Mouse (Mus musculus): ENCODE data around the gene Traf5. TPM values are rescaled to one million over a fixed set of nuclear protein-coding genes. Genes with fewer than 3 reads are reported as not detected.

Gene Traf5
- total and polyA plus RNA-seq, 2 experiments from 2014 or later = 1.5 to 2.0 TPM

DNA sequence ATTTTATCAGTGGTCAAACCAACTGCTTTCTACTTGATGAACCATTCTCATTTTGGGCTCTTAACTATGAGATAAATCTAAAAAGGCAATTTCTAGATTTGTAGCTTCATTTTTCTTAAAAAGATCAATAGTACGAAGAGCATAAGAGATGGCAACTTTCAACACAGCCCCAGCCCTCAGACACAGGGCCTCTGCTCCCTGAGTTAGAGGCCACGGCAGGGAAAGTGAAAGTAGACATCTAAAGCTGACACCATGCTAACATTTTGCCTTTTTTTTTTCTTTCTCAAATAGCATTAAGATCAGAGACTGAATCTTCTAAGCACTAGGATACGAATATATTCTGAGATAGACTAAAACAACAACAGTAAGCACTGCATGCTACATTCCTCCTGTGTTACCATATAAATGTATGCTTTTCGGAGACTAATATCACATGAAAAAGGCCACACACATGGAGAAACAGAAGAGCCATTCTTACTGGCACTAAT lies 13.6 kb upstream of the Traf5 start:
- Histone ChIP-seq H3K4me2 (ENCODE audit: low read depth) (no peak overlapping the region), H3K9me3 (ENCODE audit: low read length) (no peaks in the 10 kb centered on the region), H3K27me3 (ENCODE audit: insufficient read depth, low read length) (no peaks in the 10 kb centered on the region), H3K4me1 (ENCODE audit: insufficient read depth) (no peaks in the 10 kb centered on the region), H3K27ac (ENCODE audit: low read depth, low read length) (no peak overlapping the region), H3K36me3 (ENCODE audit: insufficient read depth) (peaks cover 28% of the 10 kb centered on the region), H3K9ac (no peak overlapping the region), H3K4me3 (ENCODE audit: low read depth, low read length) (no peak overlapping the region)
- DNase-seq (no peak), ATAC-seq (no peak)
- 84% methylated on average over 4 of the region's 4 CpGs for WGBS
- no peak for TF ChIP-seq CTCF (IDR thresholded peaks at IDR 0.05; ENCODE audit: low read depth)

- H3K4me1 ChIP-seq (ENCODE audit: insufficient read depth) = no peaks in the 10 kb centered on the region
- no peaks in the 10 kb centered on the region for H3K27me3 ChIP-seq (ENCODE audit: insufficient read depth, low read length)
These were observed 11.7 kb upstream of the Traf5 start for GRCm38 (mm10) chr1:192104021-192104420.

DNA sequence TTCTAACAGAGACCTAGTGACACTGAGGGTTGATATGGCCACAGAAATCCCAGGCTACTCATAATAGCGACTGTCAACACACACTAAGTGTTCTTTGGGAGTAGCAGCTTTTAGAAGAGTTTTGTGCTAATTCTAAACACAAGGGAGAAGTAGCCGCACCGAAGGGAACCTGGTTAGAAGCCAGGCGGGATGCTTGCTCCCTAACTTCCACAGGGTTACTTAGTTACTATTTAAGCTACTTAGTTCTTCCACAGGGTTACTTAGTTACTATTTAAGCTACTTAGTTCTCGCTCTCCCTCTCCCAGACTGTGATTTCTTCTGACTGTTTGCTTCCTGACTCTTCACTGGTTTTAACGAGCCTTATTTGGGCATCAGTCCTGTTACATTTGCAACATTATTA lies 10.8 kb upstream of the Traf5 start:
- no peak overlapping the region for H3K27ac ChIP-seq (ENCODE audit: low read depth, low read length)
- H3K27me3 ChIP-seq (ENCODE audit: insufficient read depth, low read length) = no peaks in the 10 kb centered on the region
- H3K4me3 ChIP-seq (ENCODE audit: low read depth, low read length) = no peak overlapping the region
- peaks cover 21% of the 10 kb centered on the region for H3K36me3 ChIP-seq (ENCODE audit: insufficient read depth)
- no peaks in the 10 kb centered on the region for H3K9me3 ChIP-seq (ENCODE audit: low read length)
- no peak overlapping the region for H3K4me2 ChIP-seq (ENCODE audit: low read depth)
- DNase-seq (no peak), ATAC-seq (no peak)
- TF ChIP-seq CTCF (IDR thresholded peaks at IDR 0.05; ENCODE audit: low read depth) = no peak
- H3K9ac ChIP-seq = no peak overlapping the region
- no peaks in the 10 kb centered on the region for H3K4me1 ChIP-seq (ENCODE audit: insufficient read depth)
- 73% methylated on average over 6 of the region's 6 CpGs for WGBS

More at GRCm38 (mm10) chr1:192104021-192104420, 11.7 kb upstream of the Traf5 start:
- Histone ChIP-seq H3K9me3 (ENCODE audit: low read length) (no peaks in the 10 kb centered on the region), H3K4me3 (ENCODE audit: low read depth, low read length) (no peak overlapping the region), H3K36me3 (ENCODE audit: insufficient read depth) (peaks cover 21% of the 10 kb centered on the region), H3K27ac (ENCODE audit: low read depth, low read length) (no peak overlapping the region), H3K4me2 (ENCODE audit: low read depth) (no peak overlapping the region), H3K9ac (no peak overlapping the region)
- TF ChIP-seq CTCF (IDR thresholded peaks at IDR 0.05; ENCODE audit: low read depth) = no peak
- WGBS = 97% methylated on average over 9 of the region's 9 CpGs
- DNase-seq (no peak), ATAC-seq (no peak)

DNA sequence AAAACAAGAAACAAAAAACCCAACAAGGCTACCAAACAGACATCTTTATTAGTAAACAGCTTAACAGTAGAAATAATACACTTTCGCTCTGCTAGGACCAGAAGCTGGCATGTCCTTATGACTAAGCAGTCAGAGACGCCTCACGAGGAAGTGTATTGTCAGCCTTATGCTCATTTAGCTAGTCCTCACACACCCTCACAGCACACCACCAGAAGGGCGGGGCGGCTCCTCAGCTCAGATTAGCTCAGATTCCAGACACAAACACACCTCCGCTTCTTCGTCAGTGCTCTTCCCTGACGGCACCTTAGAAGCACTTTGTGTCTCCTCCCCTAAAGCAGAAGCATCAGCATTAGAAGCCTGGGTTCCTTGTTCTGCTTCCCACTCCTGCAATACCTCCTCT lies 9.0 kb upstream of the Traf5 start:
- Histone ChIP-seq H3K4me2 (ENCODE audit: low read depth) (no peak overlapping the region), H3K4me3 (ENCODE audit: low read depth, low read length) (no peak overlapping the region), H3K9me3 (ENCODE audit: low read length) (no peaks in the 10 kb centered on the region), H3K27me3 (ENCODE audit: insufficient read depth, low read length) (no peaks in the 10 kb centered on the region), H3K36me3 (ENCODE audit: insufficient read depth) (peaks cover 21% of the 10 kb centered on the region), H3K9ac (no peak overlapping the region), H3K27ac (ENCODE audit: low read depth, low read length) (no peak overlapping the region), H3K4me1 (ENCODE audit: insufficient read depth) (no peaks in the 10 kb centered on the region)
- 79% methylated on average over 8 of the region's 8 CpGs for WGBS
- no peak for DNase-seq
- ATAC-seq = no peak
- no peak for TF ChIP-seq CTCF (IDR thresholded peaks at IDR 0.05; ENCODE audit: low read depth)

DNA sequence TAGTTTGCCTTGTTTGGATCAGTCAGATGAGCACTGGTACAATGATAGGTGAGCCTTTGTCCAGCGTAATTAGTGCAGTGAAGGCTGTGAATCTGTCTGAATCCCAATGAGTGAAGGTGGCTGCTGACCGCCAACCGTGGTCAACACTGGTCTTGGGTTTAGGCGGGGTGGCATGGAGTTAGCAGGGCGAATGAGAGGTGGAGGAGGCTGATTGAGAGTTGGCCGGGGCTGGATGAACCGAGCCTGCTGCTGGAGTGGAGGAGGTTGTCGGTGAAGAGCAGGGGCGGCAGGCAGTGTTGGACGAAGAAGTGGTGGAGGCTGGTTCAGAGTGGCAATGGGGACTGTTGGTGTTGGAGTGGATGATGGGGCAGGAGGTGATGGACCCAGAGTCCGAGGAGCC lies 8.4 kb upstream of the Traf5 start:
- Histone ChIP-seq H3K4me1 (ENCODE audit: insufficient read depth) (no peaks in the 10 kb centered on the region), H3K27ac (ENCODE audit: low read depth, low read length) (no peak overlapping the region), H3K9ac (no peak overlapping the region), H3K27me3 (ENCODE audit: insufficient read depth, low read length) (no peaks in the 10 kb centered on the region), H3K9me3 (ENCODE audit: low read length) (no peaks in the 10 kb centered on the region), H3K36me3 (ENCODE audit: insufficient read depth) (peaks cover 21% of the 10 kb centered on the region), H3K4me2 (ENCODE audit: low read depth) (no peak overlapping the region), H3K4me3 (ENCODE audit: low read depth, low read length) (no peak overlapping the region)
- DNase-seq (no peak), ATAC-seq (no peak)
- no peak for TF ChIP-seq CTCF (IDR thresholded peaks at IDR 0.05; ENCODE audit: low read depth)
- 93% methylated on average over 11 of the region's 11 CpGs for WGBS

- WGBS = 90% methylated on average over 5 of the region's 5 CpGs
- no peak overlapping the region for H3K4me2 ChIP-seq (ENCODE audit: low read depth)
- no peak overlapping the region for H3K4me3 ChIP-seq (ENCODE audit: low read depth, low read length)
- no peaks in the 10 kb centered on the region for H3K9me3 ChIP-seq (ENCODE audit: low read length)
- TF ChIP-seq CTCF (IDR thresholded peaks at IDR 0.05; ENCODE audit: low read depth) = no peak
- no peak for ATAC-seq
- H3K4me1 ChIP-seq (ENCODE audit: insufficient read depth) = no peaks in the 10 kb centered on the region
- H3K36me3 ChIP-seq (ENCODE audit: insufficient read depth) = peaks cover 2% of the 10 kb centered on the region
- H3K27ac ChIP-seq (ENCODE audit: low read depth, low read length) = no peak overlapping the region
- H3K27me3 ChIP-seq (ENCODE audit: insufficient read depth, low read length) = no peaks in the 10 kb centered on the region
- H3K9ac ChIP-seq = no peak overlapping the region
- DNase-seq = no peak
These were observed 3.3 kb upstream of the Traf5 start for GRCm38 (mm10) chr1:192095626-192096025.

- DNase-seq (peak; percentile 62), ATAC-seq (no peak)
- Histone ChIP-seq H3K9me3 (ENCODE audit: low read length) (no peaks in the 10 kb centered on the region), H3K27ac (ENCODE audit: low read depth, low read length) (no peak overlapping the region), H3K9ac (no peak overlapping the region), H3K27me3 (ENCODE audit: insufficient read depth, low read length) (no peaks in the 10 kb centered on the region), H3K4me2 (ENCODE audit: low read depth) (no peak overlapping the region), H3K36me3 (ENCODE audit: insufficient read depth) (no peaks in the 10 kb centered on the region), H3K4me3 (ENCODE audit: low read depth, low read length) (no peak overlapping the region), H3K4me1 (ENCODE audit: insufficient read depth) (no peaks in the 10 kb centered on the region)
- peak; percentile 73 for TF ChIP-seq CTCF (IDR thresholded peaks at IDR 0.05; ENCODE audit: low read depth)
- 61% methylated on average over 13 of the region's 13 CpGs for WGBS
These were observed 2.3 kb upstream of the Traf5 start for GRCm38 (mm10) chr1:192094451-192095170.

Measured in forebrain, postnatal 0 days (tissue).